13 mouse cellular contexts compared by ENCODE assay signal in the genomic region with DNA sequence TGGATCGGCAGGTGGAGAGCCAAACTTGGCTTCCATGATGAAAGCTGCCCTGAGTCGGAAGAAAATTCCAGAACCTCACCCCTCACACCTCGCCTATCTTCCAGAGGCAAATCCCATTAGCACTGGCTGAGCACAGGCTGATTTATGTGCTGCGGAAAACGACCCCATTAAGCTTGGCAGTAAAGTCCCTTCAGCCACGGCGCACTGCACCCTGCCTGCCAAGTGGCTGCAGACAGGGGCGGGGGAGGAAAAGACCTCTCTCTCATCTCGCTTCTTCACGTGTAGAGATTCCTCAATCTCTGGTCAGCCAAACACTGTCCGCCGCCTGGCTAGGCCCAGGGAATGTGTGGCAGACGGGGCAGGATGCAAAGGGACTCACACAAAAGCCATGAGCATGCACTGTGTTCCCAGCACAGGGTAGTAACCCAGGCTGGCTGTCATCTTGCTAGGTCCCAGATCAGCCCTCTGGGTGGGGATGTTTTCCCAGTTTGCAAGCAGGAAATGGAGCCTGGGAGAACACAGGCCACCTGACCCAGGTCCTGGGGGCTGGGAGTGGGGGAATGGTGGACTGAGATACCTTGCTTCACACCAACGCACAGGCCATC.
A peak's percentile ranks its signal among the peaks of the same experiment; 100 is the strongest.
DNase-seq lines count a peak whose midpoint lies in the region; ATAC-seq and TF ChIP-seq lines count a peak whose summit lies in the region.
"Had no signal": no experiment of that assay in that cellular context is flagged by ENCODE, and none has a peak within 500 bp of the region (broad histone marks: within the 10 kb centered on the region; RNA-seq: fewer than 3 reads in every experiment).

No protein-coding gene starts in this region.

- H3K27ac ChIP-seq in kidney, embryonic 16.5 days (ENCODE audit: low read length), result 0 out of 2 replicates have a peak overlapping the region, but pooled peaks have one; percentile 3
- peak overlapping the region; percentile 13; the same call in 1 of the 2 replicates for H3K27ac ChIP-seq in midbrain, embryonic 14.5 days (replicated peaks; ENCODE audit: low read depth, low read length)
- no peak overlapping the region for H3K27ac ChIP-seq in midbrain, embryonic 15.5 days
- peak overlapping the region; percentile 20; the same call in 1 of the 2 replicates for H3K27ac ChIP-seq in hindbrain, postnatal 0 days
- H3K27ac ChIP-seq in neural tube, embryonic 14.5 days (ENCODE audit: low read depth, low read length), result peak overlapping the region; percentile 65
- H3K27ac ChIP-seq in intestine, embryonic 16.5 days (ENCODE audit: low read length), result no peak overlapping the region
- H3K27ac ChIP-seq: liver, embryonic 14.5 days; midbrain, embryonic 12.5 days had no signal

- no peaks in the 10 kb centered on the region for H3K36me3 ChIP-seq in kidney, embryonic 16.5 days (ENCODE audit: insufficient read depth, low read length)
- H3K36me3 ChIP-seq in midbrain, embryonic 14.5 days (ENCODE audit: control insufficient read depth, insufficient read depth, low read length), result no peaks in the 10 kb centered on the region
- no peaks in the 10 kb centered on the region for H3K36me3 ChIP-seq in midbrain, embryonic 15.5 days (replicated peaks)
- no peaks in the 10 kb centered on the region for H3K36me3 ChIP-seq in hindbrain, postnatal 0 days (ENCODE audit: insufficient read depth, low read length)
- H3K36me3 ChIP-seq in neural tube, embryonic 14.5 days (ENCODE audit: control insufficient read depth, insufficient read depth, low read length), result no peaks in the 10 kb centered on the region
- no peaks in the 10 kb centered on the region for H3K36me3 ChIP-seq in intestine, embryonic 16.5 days (ENCODE audit: control insufficient read depth, insufficient read depth, low read length)
- H3K36me3 ChIP-seq: midbrain, embryonic 12.5 days had no signal

- intact Hi-C loops in left cerebral cortex, postnatal 25 days (cut with DNase I), result no loop called here

- DNase-seq in kidney, adult 11 months, result no peak
- DNase-seq in midbrain, embryonic 14.5 days, result no peak
- peak; percentile 62 for DNase-seq in hindbrain, postnatal 0 days (ENCODE audit: low spot score)
- DNase-seq in left cerebral cortex, postnatal 25 days (ENCODE audit: low spot score in 2 of 2), result no peak
- DNase-seq: cerebellum, adult 2 months; heart, adult 11 months; thymus, postnatal 36 days had no signal

- no peaks in the 10 kb centered on the region for H3K9me3 ChIP-seq in kidney, embryonic 16.5 days (ENCODE audit: low read length)
- no peaks in the 10 kb centered on the region for H3K9me3 ChIP-seq in midbrain, embryonic 14.5 days (ENCODE audit: control insufficient read depth, low read length)
- H3K9me3 ChIP-seq in midbrain, embryonic 15.5 days, result no peaks in the 10 kb centered on the region
- H3K9me3 ChIP-seq in hindbrain, postnatal 0 days (ENCODE audit: low read length), result no peaks in the 10 kb centered on the region
- no peaks in the 10 kb centered on the region for H3K9me3 ChIP-seq in neural tube, embryonic 14.5 days (ENCODE audit: control insufficient read depth, low read length)
- no peaks in the 10 kb centered on the region for H3K9me3 ChIP-seq in intestine, embryonic 16.5 days (ENCODE audit: control insufficient read depth, low read length)
- H3K9me3 ChIP-seq: midbrain, embryonic 12.5 days had no signal

- H3K27me3 ChIP-seq in kidney, embryonic 16.5 days (ENCODE audit: insufficient read depth, low read length), result peaks cover 9% of the 10 kb centered on the region
- no peaks in the 10 kb centered on the region for H3K27me3 ChIP-seq in midbrain, embryonic 14.5 days (ENCODE audit: control insufficient read depth, insufficient read depth, low read length)
- no peaks in the 10 kb centered on the region for H3K27me3 ChIP-seq in midbrain, embryonic 15.5 days (replicated peaks)
- no peaks in the 10 kb centered on the region for H3K27me3 ChIP-seq in hindbrain, postnatal 0 days (ENCODE audit: insufficient read depth, low read length)
- H3K27me3 ChIP-seq in neural tube, embryonic 14.5 days (ENCODE audit: control insufficient read depth, insufficient read depth, low read length), result no peaks in the 10 kb centered on the region
- H3K27me3 ChIP-seq in intestine, embryonic 16.5 days (replicated peaks; ENCODE audit: control insufficient read depth, insufficient read depth, low read length), result no peaks in the 10 kb centered on the region
- H3K27me3 ChIP-seq: midbrain, embryonic 12.5 days had no signal

- TF ChIP-seq CTCF in hindbrain, postnatal 0 days (IDR thresholded peaks at IDR 0.05; ENCODE audit: low read depth), result 0 out of 2 replicates have a peak, but pooled peaks have one; percentile 19

- H3K4me2 ChIP-seq in kidney, embryonic 16.5 days (replicated peaks; ENCODE audit: low read depth, low read length), result 0 out of 2 replicates have a peak overlapping the region, but pooled peaks have one; percentile 24
- no peak overlapping the region for H3K4me2 ChIP-seq in midbrain, embryonic 14.5 days (ENCODE audit: low read length)
- H3K4me2 ChIP-seq in midbrain, embryonic 15.5 days, result no peak overlapping the region
- no peak overlapping the region for H3K4me2 ChIP-seq in hindbrain, postnatal 0 days (ENCODE audit: low read depth, low read length)
- no peak overlapping the region for H3K4me2 ChIP-seq in neural tube, embryonic 14.5 days (ENCODE audit: low read depth, low read length)
- H3K4me2 ChIP-seq in intestine, embryonic 16.5 days (ENCODE audit: low read depth, low read length), result no peak overlapping the region
- H3K4me2 ChIP-seq: midbrain, embryonic 12.5 days had no signal

- 6% methylated on average over 14 of the region's 14 CpGs for WGBS in kidney, embryonic 16.5 days
- WGBS in midbrain, embryonic 14.5 days, result 50% methylated on average over 14 of the region's 14 CpGs
- 49% methylated on average over 14 of the region's 14 CpGs for WGBS in midbrain, embryonic 15.5 days
- WGBS in hindbrain, postnatal 0 days, result 43% methylated on average over 14 of the region's 14 CpGs
- WGBS in neural tube, embryonic 14.5 days, result 14% methylated on average over 14 of the region's 14 CpGs
- 35% methylated on average over 14 of the region's 14 CpGs for WGBS in intestine, embryonic 16.5 days

- no peak overlapping the region for H3K9ac ChIP-seq in kidney, embryonic 16.5 days (replicated peaks; ENCODE audit: low read length)
- H3K9ac ChIP-seq in midbrain, embryonic 14.5 days (replicated peaks; ENCODE audit: low read length), result no peak overlapping the region
- no peak overlapping the region for H3K9ac ChIP-seq in midbrain, embryonic 15.5 days
- no peak overlapping the region for H3K9ac ChIP-seq in hindbrain, postnatal 0 days (replicated peaks; ENCODE audit: low read length)
- no peak overlapping the region; the same call in 1 of the 2 replicates for H3K9ac ChIP-seq in neural tube, embryonic 14.5 days (replicated peaks; ENCODE audit: low read depth, low read length)
- no peak overlapping the region for H3K9ac ChIP-seq in intestine, embryonic 16.5 days (ENCODE audit: low read depth, low read length)
- H3K9ac ChIP-seq: liver, embryonic 14.5 days; midbrain, embryonic 12.5 days had no signal

- ATAC-seq in kidney, embryonic 16.5 days (ENCODE audit: low FRiP score, low TSS enrichment), result peak; percentile 84
- ATAC-seq in midbrain, embryonic 14.5 days (ENCODE audit: low FRiP score, low TSS enrichment), result no peak
- no peak for ATAC-seq in midbrain, embryonic 15.5 days (replicated peaks)
- peak; percentile 65 for ATAC-seq in hindbrain, postnatal 0 days
- peak; percentile 85 for ATAC-seq in neural tube, embryonic 14.5 days (ENCODE audit: low read depth)
- ATAC-seq in intestine, embryonic 16.5 days, result no peak

- H3K4me3 ChIP-seq in kidney, embryonic 16.5 days (ENCODE audit: low read length), result no peak overlapping the region
- no peak overlapping the region for H3K4me3 ChIP-seq in midbrain, embryonic 14.5 days (replicated peaks; ENCODE audit: low read depth, low read length)
- no peak overlapping the region for H3K4me3 ChIP-seq in midbrain, embryonic 15.5 days
- H3K4me3 ChIP-seq in hindbrain, postnatal 0 days (ENCODE audit: low read length), result no peak overlapping the region
- no peak overlapping the region for H3K4me3 ChIP-seq in neural tube, embryonic 14.5 days (ENCODE audit: low read depth, low read length)
- no peak overlapping the region for H3K4me3 ChIP-seq in intestine, embryonic 16.5 days (ENCODE audit: low read length)
- H3K4me3 ChIP-seq: midbrain, embryonic 12.5 days had no signal

- peaks cover 14% of the 10 kb centered on the region for H3K4me1 ChIP-seq in kidney, embryonic 16.5 days (ENCODE audit: insufficient read depth, low read length)
- peaks cover 19% of the 10 kb centered on the region for H3K4me1 ChIP-seq in midbrain, embryonic 14.5 days (ENCODE audit: control insufficient read depth, insufficient read depth, low read length)
- peaks cover 21% of the 10 kb centered on the region for H3K4me1 ChIP-seq in midbrain, embryonic 15.5 days
- H3K4me1 ChIP-seq in hindbrain, postnatal 0 days (ENCODE audit: insufficient read depth, low read length), result peaks cover 12% of the 10 kb centered on the region; the same call in 1 of the 2 replicates
- peaks cover 22% of the 10 kb centered on the region for H3K4me1 ChIP-seq in neural tube, embryonic 14.5 days (ENCODE audit: control insufficient read depth, insufficient read depth, low read length)
- H3K4me1 ChIP-seq in intestine, embryonic 16.5 days (ENCODE audit: control insufficient read depth, insufficient read depth, low read length), result no peaks in the 10 kb centered on the region

Comparison
In these comparisons a context has a peak if more than half of its experiments do, and no peak if none do; other contexts are left out.
1. H3K27ac ChIP-seq: peak in kidney, embryonic 16.5 days (single experiment), midbrain, embryonic 14.5 days (single experiment), hindbrain, postnatal 0 days (single experiment) and neural tube, embryonic 14.5 days (single experiment); none in midbrain, embryonic 15.5 days (single experiment) and intestine, embryonic 16.5 days (single experiment).
2. ATAC-seq: peak in kidney, embryonic 16.5 days (single experiment), hindbrain, postnatal 0 days (single experiment) and neural tube, embryonic 14.5 days (single experiment); none in midbrain, embryonic 14.5 days (single experiment), midbrain, embryonic 15.5 days (single experiment) and intestine, embryonic 16.5 days (single experiment).